Mouse (Mus musculus) forebrain, embryonic 12.5 days (tissue): ENCODE results near the gene Plekhm2. TPM values are rescaled to one million over a fixed set of nuclear protein-coding genes. Genes with fewer than 3 reads are reported as not detected.

Experiments used
- ATAC-seq: fragments of 200-750 bp; cut with Nextera tagmentation; 2 replicates; pipeline ENCODE4 v1.8.0; 2017; ENCODE audit warnings: moderate TSS enrichment; ENCODE audit not compliant: low FRiP score
- H3K27ac ChIP-seq: fragments of 300-500 bp; sonication (generic); 2 replicates; pipeline ENCODE4 v1.5.1; 2016; ENCODE audit warnings: mild to moderate bottlenecking
- H3K27me3 ChIP-seq: fragments of 300-500 bp; sonication (generic); 2 replicates; pipeline ENCODE4 v1.6.1; 2016; ENCODE audit warnings: mild to moderate bottlenecking
- H3K36me3 ChIP-seq: fragments of 300-500 bp; sonication (generic); replicated peaks from 2 replicates; pipeline ENCODE4 v1.6.1; 2016; ENCODE audit warnings: mild to moderate bottlenecking
- H3K4me1 ChIP-seq: fragments of 300-500 bp; sonication (generic); 2 replicates; pipeline ENCODE4 v1.6.1; 2016
- H3K4me2 ChIP-seq: fragments of 300-500 bp; sonication (generic); 2 replicates; pipeline ENCODE4 v1.6.1; 2016; ENCODE audit warnings: mild to moderate bottlenecking, moderate library complexity
- H3K4me3 ChIP-seq: fragments of 300-500 bp; sonication (generic); replicated peaks from 2 replicates; pipeline ENCODE4 v1.5.1; 2016; ENCODE audit warnings: mild to moderate bottlenecking
- H3K9ac ChIP-seq: fragments of 300-500 bp; sonication (generic); 2 replicates; pipeline ENCODE4 v1.6.1; 2016; ENCODE audit warnings: mild to moderate bottlenecking
- H3K9me3 ChIP-seq: fragments of 300-500 bp; sonication (generic); 2 replicates; pipeline ENCODE4 v1.6.1; 2016
- WGBS: fragments of 180-500 bp; shearing (Covaris S2); methylation state at CpG from one replicate; pipeline ENCODE4 v1.1.7; 2016; 5-methylcytosine and 5-hydroxymethylcytosine counted together
- polyA plus RNA-seq: library from polyadenylated mRNA; unstranded; fragments of >200 nt; fragmentation: Nextera tagmentation; extraction: Ambion mirVana; gene quantifications from 2 replicates; pipeline ENCODE4 v1.2.1, GENCODE M21; 2016

Gene Plekhm2
- polyA plus RNA-seq, 1 experiment from 2014 or later, result 6.6 TPM

- Histone ChIP-seq H3K4me2 (no peak overlapping the region), H3K27ac (no peak overlapping the region), H3K9ac (no peak overlapping the region), H3K36me3 (peaks cover 51% of the 10 kb centered on the region), H3K9me3 (no peaks in the 10 kb centered on the region), H3K4me3 (no peak overlapping the region), H3K4me1 (0 out of 2 replicates have a peak, but pooled peaks cover 4% of the 10 kb centered on the region), H3K27me3 (no peaks in the 10 kb centered on the region)
- ATAC-seq, result no peak
- 91% methylated on average over 16 of the region's 16 CpGs for WGBS
Observed at GRCm38 (mm10) chr4:141625774-141626550, 38.7 kb downstream of the Plekhm2 start.

GRCm38 (mm10) chr4:141624983-141625773, 39.5 kb downstream of the Plekhm2 start:
- 77% methylated on average over 19 of the region's 19 CpGs for WGBS
- Histone ChIP-seq H3K4me2 (no peak overlapping the region), H3K4me3 (no peak overlapping the region), H3K4me1 (0 out of 2 replicates have a peak, but pooled peaks cover 4% of the 10 kb centered on the region), H3K9me3 (no peaks in the 10 kb centered on the region), H3K9ac (no peak overlapping the region), H3K27me3 (no peaks in the 10 kb centered on the region), H3K36me3 (peaks cover 43% of the 10 kb centered on the region), H3K27ac (no peak overlapping the region)
- ATAC-seq, result 0 out of 2 replicates have a peak, but pooled peaks have one; percentile 20

- no peak overlapping the region for H3K4me3 ChIP-seq
- H3K4me2 ChIP-seq, result no peak overlapping the region
- H3K9me3 ChIP-seq, result no peaks in the 10 kb centered on the region
- no peak overlapping the region for H3K9ac ChIP-seq
- peaks cover 33% of the 10 kb centered on the region for H3K36me3 ChIP-seq
- H3K27me3 ChIP-seq, result no peaks in the 10 kb centered on the region
- WGBS, result 96% methylated on average over 8 of the region's 8 CpGs
- ATAC-seq, result no peak
- H3K4me1 ChIP-seq, result 0 out of 2 replicates have a peak, but pooled peaks cover 4% of the 10 kb centered on the region
- no peak overlapping the region for H3K27ac ChIP-seq
Observed at GRCm38 (mm10) chr4:141624134-141624533, 40.6 kb downstream of the Plekhm2 start.

- WGBS, result 54% methylated on average over 1 of the region's 1 CpGs
- Histone ChIP-seq H3K36me3 (peaks cover 28% of the 10 kb centered on the region), H3K27me3 (no peaks in the 10 kb centered on the region), H3K4me2 (no peak within 1 kb of the TSS), H3K27ac (peak within 1 kb of the TSS; percentile 36; the same call in 1 of the 2 replicates), H3K9ac (no peak within 1 kb of the TSS), H3K4me3 (no peak within 1 kb of the TSS), H3K4me1 (peaks cover 4% of the 10 kb centered on the region; the same call in 1 of the 2 replicates), H3K9me3 (no peaks in the 10 kb centered on the region)
- ATAC-seq, result no peak
Observed at GRCm38 (mm10) chr4:141623666-141624065, 41.0 kb downstream of the Plekhm2 start, which contains the start of gene Slc25a34. TSS of gene Slc25a34 (minus strand) at chr4:141623821.

- H3K27ac ChIP-seq, result peak overlapping the region; percentile 36; the same call in 1 of the 2 replicates
- ATAC-seq, result no peak
- 82% methylated on average over 11 of the region's 11 CpGs for WGBS
Observed at GRCm38 (mm10) chr4:141623037-141623436, 41.7 kb downstream of the Plekhm2 start.

GRCm38 (mm10) chr4:141622580-141622979, 42.1 kb downstream of the Plekhm2 start:
- Histone ChIP-seq H3K36me3 (peaks cover 17% of the 10 kb centered on the region), H3K9me3 (no peaks in the 10 kb centered on the region), H3K27me3 (peaks cover 7% of the 10 kb centered on the region), H3K9ac (no peak overlapping the region), H3K4me1 (peaks cover 10% of the 10 kb centered on the region), H3K27ac (no peak overlapping the region), H3K4me3 (no peak overlapping the region), H3K4me2 (no peak overlapping the region)
- no peak for ATAC-seq
- WGBS, result 82% methylated on average over 5 of the region's 5 CpGs

More at GRCm38 (mm10) chr4:141623037-141623436, 41.7 kb downstream of the Plekhm2 start:
- peaks cover 2% of the 10 kb centered on the region for H3K27me3 ChIP-seq
- H3K4me3 ChIP-seq, result no peak overlapping the region
- H3K9me3 ChIP-seq, result no peaks in the 10 kb centered on the region
- no peak overlapping the region for H3K9ac ChIP-seq
- H3K36me3 ChIP-seq, result peaks cover 22% of the 10 kb centered on the region
- peaks cover 6% of the 10 kb centered on the region for H3K4me1 ChIP-seq
- H3K4me2 ChIP-seq, result no peak overlapping the region

- Histone ChIP-seq H3K9ac (0 out of 2 replicates have a peak overlapping the region, but pooled peaks have one; percentile 12), H3K4me1 (peaks cover 14% of the 10 kb centered on the region), H3K4me2 (no peak overlapping the region), H3K9me3 (no peaks in the 10 kb centered on the region), H3K27ac (no peak overlapping the region), H3K4me3 (no peak overlapping the region), H3K27me3 (peaks cover 11% of the 10 kb centered on the region), H3K36me3 (peaks cover 14% of the 10 kb centered on the region)
- no peak for ATAC-seq
- WGBS, result 84% methylated on average over 8 of the region's 8 CpGs
Observed at GRCm38 (mm10) chr4:141622091-141622490, 42.6 kb downstream of the Plekhm2 start.

GRCm38 (mm10) chr4:141621297-141621696, 43.4 kb downstream of the Plekhm2 start:
- H3K4me2 ChIP-seq, result no peak overlapping the region
- H3K4me1 ChIP-seq, result peaks cover 14% of the 10 kb centered on the region
- peaks cover 6% of the 10 kb centered on the region for H3K36me3 ChIP-seq
- H3K9me3 ChIP-seq, result no peaks in the 10 kb centered on the region
- H3K9ac ChIP-seq, result no peak overlapping the region
- no peak overlapping the region for H3K27ac ChIP-seq
- ATAC-seq, result no peak
- WGBS, result 87% methylated on average over 8 of the region's 8 CpGs
- H3K27me3 ChIP-seq, result peaks cover 15% of the 10 kb centered on the region
- no peak overlapping the region for H3K4me3 ChIP-seq

GRCm38 (mm10) chr4:141619299-141619883, 45.3 kb downstream of the Plekhm2 start:
- Histone ChIP-seq H3K9me3 (no peaks in the 10 kb centered on the region), H3K9ac (no peak overlapping the region), H3K4me2 (no peak overlapping the region), H3K27ac (no peak overlapping the region), H3K27me3 (peaks cover 18% of the 10 kb centered on the region), H3K4me3 (no peak overlapping the region), H3K36me3 (no peaks in the 10 kb centered on the region), H3K4me1 (peaks cover 14% of the 10 kb centered on the region)
- 84% methylated on average over 9 of the region's 9 CpGs for WGBS
- no peak for ATAC-seq

- 0 out of 2 replicates have a peak, but pooled peaks have one; percentile 15 for ATAC-seq
- H3K4me2 ChIP-seq, result peak within 1 kb of the TSS; percentile 47
- H3K4me3 ChIP-seq, result peak within 1 kb of the TSS; percentile 18
- H3K9me3 ChIP-seq, result no peaks in the 10 kb centered on the region
- 26% methylated on average over 20 of the region's 20 CpGs for WGBS
- H3K27ac ChIP-seq, result no peak within 1 kb of the TSS
- H3K9ac ChIP-seq, result peak within 1 kb of the TSS; percentile 29; the same call in 1 of the 2 replicates
- H3K27me3 ChIP-seq, result peaks cover 18% of the 10 kb centered on the region
- no peaks in the 10 kb centered on the region for H3K36me3 ChIP-seq
- H3K4me1 ChIP-seq, result peaks cover 13% of the 10 kb centered on the region
Observed at GRCm38 (mm10) chr4:141618565-141619243, 46.0 kb downstream of the Plekhm2 start, which contains the start of gene Tmem82. TSS of gene Tmem82 (minus strand) at chr4:141618633.

- H3K36me3 ChIP-seq, result no peaks in the 10 kb centered on the region
- no peaks in the 10 kb centered on the region for H3K9me3 ChIP-seq
- 16% methylated on average over 22 of the region's 22 CpGs for WGBS
- H3K4me1 ChIP-seq, result peaks cover 11% of the 10 kb centered on the region
- H3K27ac ChIP-seq, result no peak overlapping the region
- ATAC-seq, result peak; percentile 21
- H3K4me2 ChIP-seq, result peak overlapping the region; percentile 47
- H3K4me3 ChIP-seq, result peak overlapping the region; percentile 18
- H3K27me3 ChIP-seq, result peaks cover 18% of the 10 kb centered on the region
- peak overlapping the region; percentile 29; the same call in 1 of the 2 replicates for H3K9ac ChIP-seq
Observed at GRCm38 (mm10) chr4:141617863-141618564, 46.7 kb downstream of the Plekhm2 start.
